Mouse (Mus musculus): ENCODE results near the gene Fbxo39. TPM values are rescaled to one million over a fixed set of nuclear protein-coding genes. Genes with fewer than 3 reads are reported as not detected.

Gene Fbxo39
- polyA plus RNA-seq, 1 experiment from 2014 or later, result not detected

DNA sequence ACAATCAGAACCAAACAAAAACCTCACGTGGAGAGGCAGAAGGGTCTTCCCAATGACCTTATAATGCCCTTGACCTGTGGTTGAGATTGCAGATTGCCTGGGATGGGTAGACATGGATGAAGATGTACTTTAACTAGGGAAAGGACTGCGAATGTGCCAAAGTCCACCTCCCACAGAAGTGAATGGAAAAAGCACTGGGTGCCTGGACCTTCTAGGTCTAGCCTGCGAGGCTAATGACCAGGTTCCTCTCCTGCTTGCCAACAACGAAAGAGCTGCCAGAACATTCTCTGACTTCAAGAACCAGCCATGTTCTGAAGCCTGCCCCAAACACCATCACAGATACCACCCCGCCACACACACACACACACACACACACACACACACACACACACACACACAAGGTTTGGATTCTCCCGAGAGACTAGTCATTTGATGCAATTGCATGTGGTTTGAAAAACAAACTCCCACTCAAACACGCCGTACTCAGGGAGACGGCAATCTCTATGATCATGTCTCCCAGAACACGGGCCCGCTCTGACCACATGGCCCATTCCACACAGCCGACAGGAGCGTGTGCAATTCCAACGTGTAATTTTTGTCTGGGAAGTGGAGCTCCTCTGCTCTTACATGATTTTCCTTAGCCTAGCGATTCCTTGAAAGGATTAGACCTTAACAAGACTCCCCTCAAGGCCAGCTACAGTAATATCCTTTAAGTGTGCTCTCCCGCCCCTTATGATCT lies 30.6 kb upstream of the Fbxo39 start:
- ATAC-seq (ENCODE audit: low FRiP score, low TSS enrichment) (no peak), DNase-seq (no peak)
- Histone ChIP-seq H3K4me2 (ENCODE audit: low read length) (no peak overlapping the region), H3K9ac (replicated peaks; ENCODE audit: low read length) (no peak overlapping the region), H3K27ac (replicated peaks; ENCODE audit: low read depth, low read length) (no peak overlapping the region), H3K4me3 (replicated peaks; ENCODE audit: low read depth, low read length) (no peak overlapping the region), H3K4me1 (ENCODE audit: control insufficient read depth, insufficient read depth, low read length) (no peaks in the 10 kb centered on the region), H3K9me3 (ENCODE audit: control insufficient read depth, low read length) (no peaks in the 10 kb centered on the region), H3K27me3 (ENCODE audit: control insufficient read depth, insufficient read depth, low read length) (no peaks in the 10 kb centered on the region), H3K36me3 (ENCODE audit: control insufficient read depth, insufficient read depth, low read length) (no peaks in the 10 kb centered on the region)
- WGBS, result 93% methylated on average over 16 of the region's 16 CpGs

DNA sequence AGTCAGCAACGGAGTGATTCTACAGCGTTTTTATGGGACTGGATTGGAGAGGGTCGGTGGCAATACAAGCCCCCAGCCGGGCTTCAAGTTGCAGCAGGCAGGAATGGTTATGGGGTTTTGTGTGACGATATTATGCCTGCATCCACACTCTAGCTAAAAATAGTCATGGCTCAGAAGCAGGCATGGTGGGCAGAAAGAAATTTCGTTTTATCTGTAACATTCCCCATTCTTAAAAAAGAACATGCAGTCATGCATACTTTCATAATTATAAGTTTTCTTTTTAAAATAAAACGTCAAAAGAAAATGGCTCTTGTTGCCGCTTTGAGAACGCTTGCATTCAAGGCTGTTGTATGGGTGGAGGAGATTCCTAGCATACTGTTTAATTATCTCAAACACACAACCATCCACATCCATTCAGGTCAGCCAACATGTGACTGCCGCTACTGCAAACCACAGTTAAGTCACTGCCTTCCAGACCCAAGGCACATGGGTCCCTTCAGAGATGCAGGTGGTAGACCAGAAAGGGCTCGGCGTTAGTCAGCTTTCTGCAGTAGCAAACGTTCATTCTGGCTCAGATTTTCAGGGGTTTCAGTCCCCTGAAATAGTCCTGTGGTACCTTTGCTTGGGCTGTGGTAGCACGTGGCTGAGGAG lies 29.6 kb upstream of the Fbxo39 start:
- no peak overlapping the region for H3K27ac ChIP-seq (replicated peaks; ENCODE audit: low read depth, low read length)
- WGBS, result 88% methylated on average over 14 of the region's 14 CpGs

DNA sequence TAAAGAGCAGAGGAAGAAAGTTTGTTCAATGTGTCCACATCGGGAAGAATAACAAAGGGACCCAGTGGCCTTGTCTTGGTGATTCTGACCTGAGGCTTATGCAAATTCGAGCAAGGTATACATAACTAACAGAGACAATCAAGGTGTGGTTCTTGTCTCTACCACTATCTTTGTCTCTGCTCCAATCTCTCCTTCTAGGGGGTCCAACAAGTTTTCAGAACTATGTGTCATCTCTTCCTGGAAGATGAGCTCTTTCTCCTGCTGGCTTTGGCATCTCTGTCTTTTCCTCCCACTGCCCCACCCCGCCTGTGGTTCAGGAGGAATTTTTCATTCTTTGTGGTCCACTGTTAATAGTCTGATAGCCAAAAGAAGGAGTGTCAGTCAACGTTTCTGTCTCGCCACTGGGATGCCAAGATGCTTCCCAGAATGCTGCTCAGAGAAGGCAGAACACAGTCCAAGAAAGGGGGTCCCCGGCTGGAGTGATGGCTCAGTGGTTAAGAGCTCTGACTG lies 28.2 kb upstream of the Fbxo39 start:
- H3K36me3 ChIP-seq (ENCODE audit: control insufficient read depth, insufficient read depth, low read length), result no peaks in the 10 kb centered on the region
- WGBS, result 81% methylated on average over 6 of the region's 6 CpGs
- H3K9me3 ChIP-seq (ENCODE audit: control insufficient read depth, low read length), result no peaks in the 10 kb centered on the region
- H3K4me3 ChIP-seq (replicated peaks; ENCODE audit: low read depth, low read length), result no peak overlapping the region
- H3K9ac ChIP-seq (replicated peaks; ENCODE audit: low read length), result no peak overlapping the region
- no peak overlapping the region for H3K4me2 ChIP-seq (ENCODE audit: low read length)
- DNase-seq (no peak), ATAC-seq (ENCODE audit: low FRiP score, low TSS enrichment) (no peak)
- H3K27me3 ChIP-seq (ENCODE audit: control insufficient read depth, insufficient read depth, low read length), result no peaks in the 10 kb centered on the region
- no peaks in the 10 kb centered on the region for H3K4me1 ChIP-seq (ENCODE audit: control insufficient read depth, insufficient read depth, low read length)
- no peak overlapping the region for H3K27ac ChIP-seq (replicated peaks; ENCODE audit: low read depth, low read length)

More for the DNA sequence above, 29.6 kb upstream of the Fbxo39 start:
- no peak for ATAC-seq (ENCODE audit: low FRiP score, low TSS enrichment)
- H3K9me3 ChIP-seq (ENCODE audit: control insufficient read depth, low read length), result no peaks in the 10 kb centered on the region
- H3K9ac ChIP-seq (replicated peaks; ENCODE audit: low read length), result no peak overlapping the region
- no peaks in the 10 kb centered on the region for H3K4me1 ChIP-seq (ENCODE audit: control insufficient read depth, insufficient read depth, low read length)
- H3K4me3 ChIP-seq (replicated peaks; ENCODE audit: low read depth, low read length), result no peak overlapping the region
- no peak overlapping the region for H3K4me2 ChIP-seq (ENCODE audit: low read length)
- DNase-seq, result no peak
- no peaks in the 10 kb centered on the region for H3K27me3 ChIP-seq (ENCODE audit: control insufficient read depth, insufficient read depth, low read length)
- no peaks in the 10 kb centered on the region for H3K36me3 ChIP-seq (ENCODE audit: control insufficient read depth, insufficient read depth, low read length)

DNA sequence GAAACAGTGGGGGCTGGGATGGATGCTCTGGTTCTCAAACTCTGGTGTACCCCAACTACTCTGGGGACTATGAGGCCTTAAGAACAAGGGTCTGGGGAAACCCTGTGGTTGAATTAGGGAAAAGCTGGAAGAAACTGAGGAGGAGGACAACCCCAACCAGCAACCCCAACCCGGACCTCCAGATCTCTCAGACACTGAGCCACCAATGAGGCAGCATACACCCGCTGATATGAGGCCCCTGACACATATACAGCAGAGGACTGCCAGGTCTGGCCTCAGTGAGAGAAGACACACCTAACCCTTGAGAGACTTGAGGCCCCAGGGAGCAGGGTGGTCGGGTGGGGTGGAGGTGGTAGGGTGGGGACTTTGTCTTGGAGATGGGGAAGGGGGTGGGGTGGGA lies 27.6 kb upstream of the Fbxo39 start:
- no peaks in the 10 kb centered on the region for H3K36me3 ChIP-seq (ENCODE audit: control insufficient read depth, insufficient read depth, low read length)
- no peak overlapping the region for H3K4me3 ChIP-seq (replicated peaks; ENCODE audit: low read depth, low read length)
- no peaks in the 10 kb centered on the region for H3K9me3 ChIP-seq (ENCODE audit: control insufficient read depth, low read length)
- DNase-seq, result no peak
- no peak overlapping the region for H3K4me2 ChIP-seq (ENCODE audit: low read length)
- no peak overlapping the region for H3K9ac ChIP-seq (replicated peaks; ENCODE audit: low read length)
- WGBS, result 91% methylated on average over 3 of the region's 3 CpGs
- no peaks in the 10 kb centered on the region for H3K4me1 ChIP-seq (ENCODE audit: control insufficient read depth, insufficient read depth, low read length)
- H3K27me3 ChIP-seq (ENCODE audit: control insufficient read depth, insufficient read depth, low read length), result no peaks in the 10 kb centered on the region
- H3K27ac ChIP-seq (replicated peaks; ENCODE audit: low read depth, low read length), result no peak overlapping the region
- ATAC-seq (ENCODE audit: low FRiP score, low TSS enrichment), result no peak

DNA sequence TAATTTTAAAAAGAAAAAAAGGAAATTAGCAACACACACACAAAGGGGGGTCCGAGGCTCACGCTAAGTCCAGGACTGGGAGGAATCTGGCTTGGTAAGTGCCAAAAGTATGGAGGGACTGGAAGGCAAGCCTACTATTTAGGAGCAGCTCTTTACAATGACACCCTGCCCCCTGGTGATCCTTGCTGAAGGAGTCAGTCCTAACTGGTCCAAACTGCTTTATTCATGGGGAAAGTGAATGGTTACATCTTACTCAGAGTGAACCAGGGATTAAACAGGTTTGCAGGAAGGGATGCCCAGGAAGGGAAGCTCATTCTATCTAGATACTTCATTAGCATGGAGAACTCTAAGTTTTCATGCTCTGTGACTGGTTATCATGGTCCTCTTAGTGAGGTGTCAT lies 27.1 kb upstream of the Fbxo39 start:
- H3K9me3 ChIP-seq (ENCODE audit: control insufficient read depth, low read length), result no peaks in the 10 kb centered on the region
- no peak for DNase-seq

DNA sequence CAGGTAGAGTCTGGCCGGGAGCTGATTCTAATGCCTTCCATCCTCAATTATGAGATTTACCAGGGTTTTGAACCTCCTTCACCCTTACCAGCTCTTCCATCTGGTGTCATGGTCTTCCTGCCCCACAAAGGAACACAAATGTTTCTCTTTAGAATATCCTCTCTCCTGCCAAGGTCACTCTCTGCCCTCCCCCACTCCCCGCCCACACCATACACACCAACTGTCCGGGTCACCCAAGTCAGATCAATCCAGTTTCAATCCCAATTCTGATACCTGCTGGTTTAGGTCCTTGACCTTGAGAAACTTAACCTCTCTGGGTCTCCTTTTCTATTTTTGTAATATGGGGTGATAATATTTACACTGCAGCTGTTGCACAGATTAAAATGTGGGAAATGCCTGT lies 26.7 kb upstream of the Fbxo39 start:
- no peak overlapping the region for H3K9ac ChIP-seq (replicated peaks; ENCODE audit: low read length)
- no peaks in the 10 kb centered on the region for H3K4me1 ChIP-seq (ENCODE audit: control insufficient read depth, insufficient read depth, low read length)
- WGBS, result 92% methylated on average over 3 of the region's 3 CpGs
- ATAC-seq (ENCODE audit: low FRiP score, low TSS enrichment), result no peak
- H3K36me3 ChIP-seq (ENCODE audit: control insufficient read depth, insufficient read depth, low read length), result no peaks in the 10 kb centered on the region
- no peaks in the 10 kb centered on the region for H3K27me3 ChIP-seq (ENCODE audit: control insufficient read depth, insufficient read depth, low read length)
- H3K27ac ChIP-seq (replicated peaks; ENCODE audit: low read depth, low read length), result no peak overlapping the region
- H3K4me3 ChIP-seq (replicated peaks; ENCODE audit: low read depth, low read length), result no peak overlapping the region
- H3K9me3 ChIP-seq (ENCODE audit: control insufficient read depth, low read length), result no peaks in the 10 kb centered on the region
- H3K4me2 ChIP-seq (ENCODE audit: low read length), result no peak overlapping the region
- DNase-seq, result no peak

More for the DNA sequence above, 27.1 kb upstream of the Fbxo39 start:
- no peaks in the 10 kb centered on the region for H3K36me3 ChIP-seq (ENCODE audit: control insufficient read depth, insufficient read depth, low read length)
- H3K27ac ChIP-seq (replicated peaks; ENCODE audit: low read depth, low read length), result no peak overlapping the region
- no peaks in the 10 kb centered on the region for H3K27me3 ChIP-seq (ENCODE audit: control insufficient read depth, insufficient read depth, low read length)
- H3K9ac ChIP-seq (replicated peaks; ENCODE audit: low read length), result no peak overlapping the region
- no peak for ATAC-seq (ENCODE audit: low FRiP score, low TSS enrichment)
- no peaks in the 10 kb centered on the region for H3K4me1 ChIP-seq (ENCODE audit: control insufficient read depth, insufficient read depth, low read length)
- 93% methylated on average over 2 of the region's 2 CpGs for WGBS
- no peak overlapping the region for H3K4me2 ChIP-seq (ENCODE audit: low read length)
- H3K4me3 ChIP-seq (replicated peaks; ENCODE audit: low read depth, low read length), result no peak overlapping the region

DNA sequence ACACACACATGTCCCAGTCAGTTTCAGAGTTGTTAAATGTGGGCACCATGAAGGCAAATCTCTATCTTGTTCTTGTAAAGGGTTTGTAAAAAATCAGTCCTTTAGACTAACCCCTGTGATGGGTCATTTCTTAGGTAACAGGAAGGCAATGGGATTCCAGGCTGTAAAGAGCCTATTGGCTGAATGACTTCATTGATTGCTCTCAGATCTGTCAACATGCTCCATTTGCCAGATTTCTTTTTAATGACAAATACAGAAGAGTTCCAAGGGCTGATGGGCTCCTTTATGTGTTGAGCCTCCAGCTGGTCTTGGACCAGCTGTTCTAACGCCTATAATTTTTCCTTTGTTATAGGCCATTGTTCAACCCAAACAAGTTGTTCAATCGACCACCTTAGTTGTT lies 21.1 kb upstream of the Fbxo39 start:
- ATAC-seq (ENCODE audit: low FRiP score, low TSS enrichment) (no peak), DNase-seq (no peak)
- H3K27ac ChIP-seq (replicated peaks; ENCODE audit: low read depth, low read length), result no peak overlapping the region
- no peaks in the 10 kb centered on the region for H3K36me3 ChIP-seq (ENCODE audit: control insufficient read depth, insufficient read depth, low read length)
- no peaks in the 10 kb centered on the region for H3K9me3 ChIP-seq (ENCODE audit: control insufficient read depth, low read length)
- H3K4me3 ChIP-seq (replicated peaks; ENCODE audit: low read depth, low read length), result no peak overlapping the region
- no peak overlapping the region for H3K9ac ChIP-seq (replicated peaks; ENCODE audit: low read length)
- WGBS, result 85% methylated on average over 2 of the region's 2 CpGs
- H3K4me1 ChIP-seq (ENCODE audit: control insufficient read depth, insufficient read depth, low read length), result no peaks in the 10 kb centered on the region
- no peak overlapping the region for H3K4me2 ChIP-seq (ENCODE audit: low read length)
- no peaks in the 10 kb centered on the region for H3K27me3 ChIP-seq (ENCODE audit: control insufficient read depth, insufficient read depth, low read length)

DNA sequence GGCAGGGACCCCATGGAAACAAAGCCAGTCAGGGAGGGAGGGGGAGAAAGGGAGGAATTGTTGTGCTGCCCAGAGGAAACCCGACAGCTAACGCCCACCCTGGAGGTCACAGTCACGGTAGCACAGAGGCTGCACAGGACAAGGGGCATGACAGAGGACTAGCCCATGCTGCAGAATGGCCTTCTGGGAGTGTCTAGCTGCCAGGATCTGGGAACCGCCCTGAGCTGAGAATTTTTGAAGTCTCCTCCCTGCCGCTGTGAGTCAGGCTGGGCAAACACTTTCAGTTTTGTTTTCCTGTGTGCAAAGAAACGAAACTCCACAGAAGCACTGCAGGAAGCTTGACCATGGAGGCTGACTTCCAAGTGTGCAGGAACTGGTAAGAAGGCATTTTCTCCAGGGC lies 12.9 kb upstream of the Fbxo39 start, which contains the start of gene Xaf1:
Gene Xaf1 (plus strand): TSS at position 296 of the 400 bp plus-strand sequence.
- DNase-seq, result peak; percentile 2
- ATAC-seq (ENCODE audit: low FRiP score, low TSS enrichment), result no peak
- Histone ChIP-seq H3K27ac (replicated peaks; ENCODE audit: low read depth, low read length) (no peak within 1 kb of the TSS), H3K36me3 (ENCODE audit: control insufficient read depth, insufficient read depth, low read length) (no peaks in the 10 kb centered on the region), H3K9me3 (ENCODE audit: control insufficient read depth, low read length) (no peaks in the 10 kb centered on the region), H3K4me1 (ENCODE audit: control insufficient read depth, insufficient read depth, low read length) (no peaks in the 10 kb centered on the region), H3K27me3 (ENCODE audit: control insufficient read depth, insufficient read depth, low read length) (no peaks in the 10 kb centered on the region), H3K9ac (replicated peaks; ENCODE audit: low read length) (no peak within 1 kb of the TSS), H3K4me2 (ENCODE audit: low read length) (no peak within 1 kb of the TSS), H3K4me3 (replicated peaks; ENCODE audit: low read depth, low read length) (no peak within 1 kb of the TSS)
- WGBS, result 36% methylated on average over 6 of the region's 6 CpGs

DNA sequence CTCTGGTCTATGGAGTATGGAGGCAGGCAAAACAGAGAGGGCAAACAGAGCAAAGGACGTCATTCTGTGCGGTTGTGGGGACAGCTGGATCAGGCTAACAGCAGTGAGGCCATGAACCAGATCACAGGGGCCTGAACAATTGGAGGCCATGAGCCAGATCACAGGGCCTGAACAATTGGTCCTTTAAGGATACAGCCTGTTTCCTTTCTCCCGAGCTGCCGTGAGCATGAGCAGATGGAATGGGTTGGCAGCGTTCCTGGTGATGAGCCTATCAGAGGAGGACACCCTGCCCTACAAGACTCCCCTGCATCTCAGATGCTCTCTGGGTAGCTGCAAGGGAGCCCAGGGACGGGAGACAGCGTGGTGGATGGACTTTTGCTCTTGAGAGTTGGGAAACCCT lies 12.0 kb upstream of the Fbxo39 start:
- H3K4me2 ChIP-seq (ENCODE audit: low read length), result no peak overlapping the region

More for the DNA sequence above, 12.0 kb upstream of the Fbxo39 start:
- no peak overlapping the region for H3K4me3 ChIP-seq (replicated peaks; ENCODE audit: low read depth, low read length)
- DNase-seq (no peak), ATAC-seq (ENCODE audit: low FRiP score, low TSS enrichment) (no peak)
- H3K27ac ChIP-seq (replicated peaks; ENCODE audit: low read depth, low read length), result no peak overlapping the region
- H3K36me3 ChIP-seq (ENCODE audit: control insufficient read depth, insufficient read depth, low read length), result no peaks in the 10 kb centered on the region
- H3K9me3 ChIP-seq (ENCODE audit: control insufficient read depth, low read length), result no peaks in the 10 kb centered on the region
- no peaks in the 10 kb centered on the region for H3K4me1 ChIP-seq (ENCODE audit: control insufficient read depth, insufficient read depth, low read length)
- no peaks in the 10 kb centered on the region for H3K27me3 ChIP-seq (ENCODE audit: control insufficient read depth, insufficient read depth, low read length)
- WGBS, result 76% methylated on average over 7 of the region's 7 CpGs
- H3K9ac ChIP-seq (replicated peaks; ENCODE audit: low read length), result no peak overlapping the region
